ENCODE assay signal across 10 mouse cellular contexts in genomic region chr5:17876637-17877036, GRCm38 (mm10). TPM values are rescaled to one million over a fixed set of nuclear protein-coding genes. Genes with fewer than 3 reads are reported as not detected.
DNase-seq lines count a peak whose midpoint lies in the region; ATAC-seq and TF ChIP-seq lines count a peak whose summit lies in the region.
"Had no signal": no experiment of that assay in that cellular context is flagged by ENCODE, and none has a peak within 500 bp of the region (broad histone marks: within the 10 kb centered on the region; RNA-seq: fewer than 3 reads in every experiment).

No protein-coding gene starts in this region.

- H3K27ac ChIP-seq in heart, embryonic 10.5 days = no peak overlapping the region
- H3K27ac ChIP-seq in bone marrow macrophage, adult 2 months (ENCODE audit: insufficient read depth, low read depth, low read length) = peak overlapping the region; percentile 81
- no peak overlapping the region for H3K27ac ChIP-seq in stomach, postnatal 0 days (replicated peaks)
- H3K27ac ChIP-seq in midbrain, embryonic 16.5 days (ENCODE audit: low read length) = no peak overlapping the region

- H3K27me3 ChIP-seq in heart, embryonic 10.5 days (ENCODE audit: insufficient read depth, poor library complexity, severe bottlenecking) = no peaks in the 10 kb centered on the region
- no peaks in the 10 kb centered on the region for H3K27me3 ChIP-seq in stomach, postnatal 0 days (ENCODE audit: control insufficient read depth, insufficient read depth, low read length)
- no peaks in the 10 kb centered on the region for H3K27me3 ChIP-seq in midbrain, embryonic 16.5 days (ENCODE audit: control insufficient read depth, insufficient read depth, low read depth, low read length)
- H3K27me3 ChIP-seq: CH12.LX had no signal

- H3K36me3 ChIP-seq in heart, embryonic 10.5 days = no peaks in the 10 kb centered on the region
- no peaks in the 10 kb centered on the region for H3K36me3 ChIP-seq in stomach, postnatal 0 days (ENCODE audit: control insufficient read depth, insufficient read depth, low read length)
- no peaks in the 10 kb centered on the region for H3K36me3 ChIP-seq in midbrain, embryonic 16.5 days (ENCODE audit: control insufficient read depth, insufficient read depth, low read length)

- no peak overlapping the region for H3K4me2 ChIP-seq in stomach, postnatal 0 days (replicated peaks; ENCODE audit: low read depth)
- H3K4me2 ChIP-seq in midbrain, embryonic 16.5 days (ENCODE audit: low read length) = no peak overlapping the region

- WGBS in heart, embryonic 10.5 days = 73% methylated on average over 3 of the region's 3 CpGs
- 28% methylated on average over 3 of the region's 3 CpGs for WGBS in stomach, postnatal 0 days
- 75% methylated on average over 3 of the region's 3 CpGs for WGBS in midbrain, embryonic 16.5 days

- ATAC-seq in stomach, postnatal 0 days (ENCODE audit: low FRiP score, low TSS enrichment) = no peak
- ATAC-seq in midbrain, embryonic 16.5 days = no peak
- ATAC-seq: activated CD4-positive, CD25-positive, alpha-beta regulatory T cell, adult 4 months had no signal

- H3K9ac ChIP-seq in stomach, postnatal 0 days (ENCODE audit: low read length) = no peak overlapping the region
- no peak overlapping the region for H3K9ac ChIP-seq in midbrain, embryonic 16.5 days (ENCODE audit: low read depth, low read length)

- no peak for TF ChIP-seq POLR2A in bone marrow macrophage, adult 2 months (IDR thresholded peaks at IDR 0.05; ENCODE audit: borderline replicate concordance, low read depth, low read length)

- H3K4me1 ChIP-seq in heart, embryonic 10.5 days = peaks cover 11% of the 10 kb centered on the region; the same call in 1 of the 2 replicates
- H3K4me1 ChIP-seq in bone marrow macrophage, adult 2 months (ENCODE audit: control insufficient read depth, insufficient read depth, low read length) = peaks cover 20% of the 10 kb centered on the region
- H3K4me1 ChIP-seq in stomach, postnatal 0 days (replicated peaks; ENCODE audit: control insufficient read depth, insufficient read depth) = no peaks in the 10 kb centered on the region
- H3K4me1 ChIP-seq in midbrain, embryonic 16.5 days (ENCODE audit: control insufficient read depth, insufficient read depth, low read length) = no peaks in the 10 kb centered on the region

- intact Hi-C loops in heart, postnatal 36 days (cut with DNase I) = loop anchor here (5.0 kb wide), 2 partner anchors 39 to 106 kb away; no protein-coding TSS in a partner anchor
- intact Hi-C loops in left cerebral cortex, postnatal 4 days (cut with DNase I) = no loop called here

- TF ChIP-seq CTCF in bone marrow macrophage, adult 2 months (IDR thresholded peaks at IDR 0.05; ENCODE audit: low read depth, low read length) = no peak
- no peak for TF ChIP-seq CTCF in stomach, postnatal 0 days (IDR thresholded peaks at IDR 0.05; ENCODE audit: low read depth)

- H3K9me3 ChIP-seq in heart, embryonic 10.5 days = no peaks in the 10 kb centered on the region
- no peaks in the 10 kb centered on the region for H3K9me3 ChIP-seq in stomach, postnatal 0 days (ENCODE audit: control insufficient read depth, low read length)
- no peaks in the 10 kb centered on the region for H3K9me3 ChIP-seq in midbrain, embryonic 16.5 days (replicated peaks; ENCODE audit: control insufficient read depth, low read length, poor library complexity, severe bottlenecking)

- no peak overlapping the region for H3K4me3 ChIP-seq in heart, embryonic 10.5 days
- H3K4me3 ChIP-seq in bone marrow macrophage, adult 2 months (ENCODE audit: insufficient read depth, low read length) = no peak overlapping the region
- H3K4me3 ChIP-seq in stomach, postnatal 0 days (ENCODE audit: low read depth, low read length) = no peak overlapping the region
- no peak overlapping the region for H3K4me3 ChIP-seq in midbrain, embryonic 16.5 days (ENCODE audit: low read depth, low read length)

- DNase-seq in heart, adult 18-20 months = peak; percentile 85 to 92
- DNase-seq in heart, embryonic 10.5 days (ENCODE audit: low spot score) = no peak
- DNase-seq in heart, postnatal 36 days = peak; percentile 58 to 68
- DNase-seq in lung, postnatal 36 days = peak; percentile 87
- no peak for DNase-seq in stomach, postnatal 0 days (ENCODE audit: low spot score)
- DNase-seq in left cerebral cortex, postnatal 4 days = no peak

- TF ChIP-seq EP300 in stomach, postnatal 0 days (optimal IDR thresholded peaks at IDR 0.05) = no peak

RNA-seq across cellular contexts. Expression of gene Cd36, which starts 12.0 kb away (rescaled TPM):
- 1,000 to 10,000 TPM; 1,692 to 1,930 TPM for total RNA-seq in heart, adult 18-20 months (2021)
- 19.3 and 33.8 TPM in 2 replicates for polyA plus RNA-seq in heart, embryonic 10.5 days (2016; fragmentation: Nextera tagmentation; extraction: Ambion mirVana)
- 390 and 451 TPM in 2 replicates for polyA plus RNA-seq in bone marrow macrophage, adult 2 months (2012; ENCODE audit: insufficient read depth, insufficient read length, missing spikeins)
- 1,000 to 10,000 TPM; 1,925 to 2,084 TPM for total RNA-seq in heart, postnatal 36 days (2021)
- polyA plus RNA-seq in stomach, postnatal 0 days (2015; fragmentation: Nextera tagmentation; extraction: Ambion mirVana) = 28.2 and 35.9 TPM in 2 replicates
- 3.2 and 5.5 TPM in 2 replicates for polyA plus RNA-seq in midbrain, embryonic 16.5 days (2015; fragmentation: Nextera tagmentation; extraction: Ambion mirVana)
- total RNA-seq in left cerebral cortex, postnatal 4 days (2021) = 1 to 10 TPM; 1.8 to 1.9 TPM

Comparison
In these comparisons a context has a peak if more than half of its experiments do, and no peak if none do; other contexts are left out.
1. DNase-seq: peak in heart, adult 18-20 months (2 of 2), heart, postnatal 36 days (2 of 2) and lung, postnatal 36 days (single experiment); none in heart, embryonic 10.5 days (single experiment), stomach, postnatal 0 days (single experiment) and left cerebral cortex, postnatal 4 days (single experiment).
2. RNA of gene Cd36, which starts 12.0 kb away (polyA plus RNA-seq): 390 to 451 TPM in bone marrow macrophage, adult 2 months; 28.2 to 35.9 TPM in stomach, postnatal 0 days, 19.3 to 33.8 TPM in heart, embryonic 10.5 days and 3.2 to 5.5 TPM in midbrain, embryonic 16.5 days; every median in the first group is over 10 times any median in the second.